Mouse (Mus musculus) liver, adult 2 months (tissue): ENCODE data around the gene Sytl1.

ENCODE experiments used
- CTCF ChIP-seq: fragments of 200-500 bp; IDR thresholded peaks from 2 replicates; pipeline ENCODE4 v1.5.1; 2011; ENCODE audit warnings: low read depth, low read length, control low read depth
- POLR2A ChIP-seq: fragments of 200-500 bp; IDR thresholded peaks from 2 replicates; pipeline ENCODE4 v1.6.1; 2011; ENCODE audit warnings: low read length, control low read depth; ENCODE audit not compliant: insufficient read depth; ENCODE audit errors: extremely low read depth

DNA sequence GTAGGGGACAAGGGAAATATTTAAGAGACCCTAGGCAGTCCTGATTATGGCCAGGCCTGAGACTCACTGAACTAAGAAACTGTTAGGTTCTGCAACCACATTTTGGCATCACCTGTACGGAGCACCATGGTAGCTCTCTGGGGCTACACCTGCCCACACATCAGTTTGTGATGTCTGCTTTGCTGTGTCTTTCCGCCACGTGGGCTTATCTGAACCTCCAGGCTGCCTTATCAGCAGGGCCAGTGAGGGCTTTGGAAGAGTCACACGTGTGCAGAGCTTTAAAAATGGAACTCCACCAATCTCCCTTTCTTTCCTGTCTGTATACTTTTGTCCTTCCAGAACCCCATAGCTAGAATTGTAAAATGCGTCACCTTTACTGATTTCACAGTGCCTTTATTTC is 23.0 kb upstream of the Sytl1 start:
- TF ChIP-seq CTCF: no peak
- TF ChIP-seq POLR2A: no peak
